Mouse (Mus musculus): ENCODE measurements around the gene Bfsp1. TPM values are rescaled to one million over a fixed set of nuclear protein-coding genes. Genes with fewer than 3 reads are reported as not detected.

The Bfsp1 gene
- polyA plus RNA-seq, 1 experiment from 2014 or later: 5.2 TPM

- 6% methylated on average over 6 of the region's 6 CpGs for WGBS
- no peaks in the 10 kb centered on the region for H3K9me3 ChIP-seq (ENCODE audit: control insufficient read depth, low read length)
- H3K36me3 ChIP-seq (ENCODE audit: control insufficient read depth, insufficient read depth, low read length): no peaks in the 10 kb centered on the region
- no peak overlapping the region for H3K4me3 ChIP-seq (ENCODE audit: low read length)
- H3K9ac ChIP-seq (ENCODE audit: low read depth, low read length): 0 out of 2 replicates have a peak overlapping the region, but pooled peaks have one; percentile 31
- H3K4me1 ChIP-seq (ENCODE audit: control insufficient read depth, insufficient read depth, low read length): peaks cover 16% of the 10 kb centered on the region
- no peak overlapping the region for H3K27ac ChIP-seq (ENCODE audit: low read length)
- H3K4me2 ChIP-seq (ENCODE audit: low read depth, low read length): peak overlapping the region; percentile 14; the same call in 1 of the 2 replicates
- ATAC-seq: peak; percentile 47
- no peaks in the 10 kb centered on the region for H3K27me3 ChIP-seq (replicated peaks; ENCODE audit: control insufficient read depth, insufficient read depth, low read length)
Observed at GRCm38 (mm10) chr2:143867326-143867725, 4.4 kb upstream of the Bfsp1 start.

- Histone ChIP-seq H3K4me2 (ENCODE audit: low read depth, low read length) (no peak overlapping the region), H3K4me3 (ENCODE audit: low read length) (no peak overlapping the region), H3K27ac (ENCODE audit: low read length) (no peak overlapping the region), H3K9ac (ENCODE audit: low read depth, low read length) (no peak overlapping the region), H3K27me3 (replicated peaks; ENCODE audit: control insufficient read depth, insufficient read depth, low read length) (no peaks in the 10 kb centered on the region), H3K36me3 (ENCODE audit: control insufficient read depth, insufficient read depth, low read length) (no peaks in the 10 kb centered on the region), H3K9me3 (ENCODE audit: control insufficient read depth, low read length) (no peaks in the 10 kb centered on the region), H3K4me1 (ENCODE audit: control insufficient read depth, insufficient read depth, low read length) (peaks cover 7% of the 10 kb centered on the region)
- 0 out of 2 replicates have a peak, but pooled peaks have one; percentile 12 for ATAC-seq
- WGBS: 45% methylated on average over 8 of the region's 8 CpGs
Observed at GRCm38 (mm10) chr2:143864600-143864999, 1.6 kb upstream of the Bfsp1 start.

- no peak overlapping the region for H3K27ac ChIP-seq (ENCODE audit: low read length)
- WGBS: 84% methylated on average over 2 of the region's 2 CpGs
Observed at GRCm38 (mm10) chr2:143859166-143859565, 3.8 kb downstream of the Bfsp1 start.

GRCm38 (mm10) chr2:143853447-143853846 is 9.5 kb downstream of the Bfsp1 start:
- Histone ChIP-seq H3K9me3 (ENCODE audit: control insufficient read depth, low read length) (no peaks in the 10 kb centered on the region), H3K4me3 (ENCODE audit: low read length) (no peak overlapping the region), H3K9ac (ENCODE audit: low read depth, low read length) (no peak overlapping the region), H3K4me1 (ENCODE audit: control insufficient read depth, insufficient read depth, low read length) (peaks cover 12% of the 10 kb centered on the region), H3K36me3 (ENCODE audit: control insufficient read depth, insufficient read depth, low read length) (no peaks in the 10 kb centered on the region), H3K27me3 (replicated peaks; ENCODE audit: control insufficient read depth, insufficient read depth, low read length) (no peaks in the 10 kb centered on the region), H3K4me2 (ENCODE audit: low read depth, low read length) (0 out of 2 replicates have a peak overlapping the region, but pooled peaks have one; percentile 4), H3K27ac (ENCODE audit: low read length) (peak overlapping the region; percentile 82)
- peak; percentile 89 for ATAC-seq
- 59% methylated on average over 4 of the region's 4 CpGs for WGBS

More at GRCm38 (mm10) chr2:143859166-143859565, 3.8 kb downstream of the Bfsp1 start:
- Histone ChIP-seq H3K4me1 (ENCODE audit: control insufficient read depth, insufficient read depth, low read length) (peaks cover 4% of the 10 kb centered on the region; the same call in 1 of the 2 replicates), H3K36me3 (ENCODE audit: control insufficient read depth, insufficient read depth, low read length) (no peaks in the 10 kb centered on the region), H3K4me2 (ENCODE audit: low read depth, low read length) (no peak overlapping the region), H3K27me3 (replicated peaks; ENCODE audit: control insufficient read depth, insufficient read depth, low read length) (no peaks in the 10 kb centered on the region), H3K9me3 (ENCODE audit: control insufficient read depth, low read length) (no peaks in the 10 kb centered on the region), H3K9ac (ENCODE audit: low read depth, low read length) (no peak overlapping the region), H3K4me3 (ENCODE audit: low read length) (no peak overlapping the region)
- ATAC-seq: no peak

GRCm38 (mm10) chr2:143852295-143853275 is 10.4 kb downstream of the Bfsp1 start:
- Histone ChIP-seq H3K36me3 (ENCODE audit: control insufficient read depth, insufficient read depth, low read length) (no peaks in the 10 kb centered on the region), H3K4me3 (ENCODE audit: low read length) (no peak overlapping the region), H3K27me3 (replicated peaks; ENCODE audit: control insufficient read depth, insufficient read depth, low read length) (no peaks in the 10 kb centered on the region), H3K4me2 (ENCODE audit: low read depth, low read length) (peak overlapping the region; percentile 11; the same call in 1 of the 2 replicates), H3K9me3 (ENCODE audit: control insufficient read depth, low read length) (no peaks in the 10 kb centered on the region), H3K27ac (ENCODE audit: low read length) (peak overlapping the region; percentile 82), H3K4me1 (ENCODE audit: control insufficient read depth, insufficient read depth, low read length) (peaks cover 18% of the 10 kb centered on the region), H3K9ac (ENCODE audit: low read depth, low read length) (peak overlapping the region; percentile 38; the same call in 1 of the 2 replicates)
- WGBS: 36% methylated on average over 18 of the region's 18 CpGs
- peak; percentile 82 for ATAC-seq

- Histone ChIP-seq H3K9me3 (ENCODE audit: control insufficient read depth, low read length) (no peaks in the 10 kb centered on the region), H3K4me3 (ENCODE audit: low read length) (no peak overlapping the region), H3K27me3 (replicated peaks; ENCODE audit: control insufficient read depth, insufficient read depth, low read length) (no peaks in the 10 kb centered on the region), H3K27ac (ENCODE audit: low read length) (peak overlapping the region; percentile 82), H3K4me1 (ENCODE audit: control insufficient read depth, insufficient read depth, low read length) (peaks cover 24% of the 10 kb centered on the region), H3K4me2 (ENCODE audit: low read depth, low read length) (0 out of 2 replicates have a peak overlapping the region, but pooled peaks have one; percentile 29), H3K9ac (ENCODE audit: low read depth, low read length) (peak overlapping the region; percentile 38), H3K36me3 (ENCODE audit: control insufficient read depth, insufficient read depth, low read length) (no peaks in the 10 kb centered on the region)
- no peak for ATAC-seq
- 74% methylated on average over 12 of the region's 12 CpGs for WGBS
Observed at GRCm38 (mm10) chr2:143851354-143852221, 11.4 kb downstream of the Bfsp1 start.

GRCm38 (mm10) chr2:143847291-143847690 is 15.7 kb downstream of the Bfsp1 start:
- H3K27ac ChIP-seq (ENCODE audit: low read length): peak overlapping the region; percentile 92

GRCm38 (mm10) chr2:143846799-143847198 is 16.2 kb downstream of the Bfsp1 start:
- Histone ChIP-seq H3K9ac (ENCODE audit: low read depth, low read length) (no peak overlapping the region; the same call in 1 of the 2 replicates), H3K27ac (ENCODE audit: low read length) (peak overlapping the region; percentile 92), H3K9me3 (ENCODE audit: control insufficient read depth, low read length) (no peaks in the 10 kb centered on the region), H3K36me3 (ENCODE audit: control insufficient read depth, insufficient read depth, low read length) (no peaks in the 10 kb centered on the region), H3K4me1 (ENCODE audit: control insufficient read depth, insufficient read depth, low read length) (peaks cover 26% of the 10 kb centered on the region), H3K27me3 (replicated peaks; ENCODE audit: control insufficient read depth, insufficient read depth, low read length) (no peaks in the 10 kb centered on the region), H3K4me2 (ENCODE audit: low read depth, low read length) (no peak overlapping the region), H3K4me3 (ENCODE audit: low read length) (no peak overlapping the region)
- 38% methylated on average over 4 of the region's 4 CpGs for WGBS
- ATAC-seq: peak; percentile 96

More at GRCm38 (mm10) chr2:143847291-143847690, 15.7 kb downstream of the Bfsp1 start:
- WGBS: 65% methylated on average over 3 of the region's 3 CpGs
- peaks cover 27% of the 10 kb centered on the region for H3K4me1 ChIP-seq (ENCODE audit: control insufficient read depth, insufficient read depth, low read length)
- H3K27me3 ChIP-seq (replicated peaks; ENCODE audit: control insufficient read depth, insufficient read depth, low read length): no peaks in the 10 kb centered on the region
- no peak for ATAC-seq
- no peak overlapping the region for H3K4me3 ChIP-seq (ENCODE audit: low read length)
- peak overlapping the region; percentile 50; the same call in 1 of the 2 replicates for H3K9ac ChIP-seq (ENCODE audit: low read depth, low read length)
- H3K36me3 ChIP-seq (ENCODE audit: control insufficient read depth, insufficient read depth, low read length): no peaks in the 10 kb centered on the region
- no peaks in the 10 kb centered on the region for H3K9me3 ChIP-seq (ENCODE audit: control insufficient read depth, low read length)
- no peak overlapping the region for H3K4me2 ChIP-seq (ENCODE audit: low read depth, low read length)

All from intestine, embryonic 16.5 days (tissue).